Mouse (Mus musculus): ENCODE results near the gene Dennd5a. TPM values are rescaled to one million over a fixed set of nuclear protein-coding genes. Genes with fewer than 3 reads are reported as not detected.
"Not testable (repeated sequence)": the region's sequence is repeated elsewhere in the genome, so short reads cannot be mapped to it uniquely, and the experiment has no call there.

The Dennd5a gene
- polyA plus RNA-seq, 1 experiment from 2014 or later, result 13.8 TPM

DNA sequence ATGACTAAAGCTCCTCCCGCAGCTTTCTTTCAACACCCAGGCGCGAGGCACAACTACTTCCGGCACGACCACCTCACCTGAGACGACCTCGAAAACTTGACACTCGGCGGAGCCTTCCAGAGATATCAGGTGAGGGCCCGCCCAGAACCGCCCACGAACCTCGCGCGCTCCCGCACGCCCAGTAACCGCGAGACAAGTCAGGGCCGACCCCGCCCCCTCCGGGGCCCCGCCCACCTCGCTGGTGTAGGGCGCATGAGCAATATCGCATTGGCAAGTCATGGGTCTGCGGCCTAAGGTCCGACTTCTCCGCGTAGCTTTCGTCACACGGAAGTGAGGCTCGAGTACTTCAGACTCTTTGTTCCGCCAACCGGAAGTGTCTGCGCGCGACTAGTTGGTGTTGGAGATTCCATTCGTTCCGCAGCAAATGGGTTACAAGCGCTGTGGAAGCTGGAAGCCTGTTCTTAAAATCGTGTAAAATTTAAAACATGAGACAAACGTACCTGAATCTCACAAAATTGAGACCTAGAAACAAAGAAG lies 25.9 kb upstream of the Dennd5a start:
- ATAC-seq (ENCODE audit: low FRiP score, low TSS enrichment), result peak; percentile 99
- Histone ChIP-seq H3K27me3 (ENCODE audit: control insufficient read depth, insufficient read depth, low read length) (no peaks in the 10 kb centered on the region), H3K36me3 (ENCODE audit: control insufficient read depth, insufficient read depth, low read length) (0 out of 2 replicates have a peak, but pooled peaks cover 5% of the 10 kb centered on the region), H3K9ac (ENCODE audit: low read length) (peak overlapping the region; percentile 76), H3K9me3 (ENCODE audit: control insufficient read depth, low read length) (no peaks in the 10 kb centered on the region), H3K4me3 (ENCODE audit: low read depth, low read length) (peak overlapping the region; percentile 60), H3K4me1 (replicated peaks; ENCODE audit: control insufficient read depth, insufficient read depth) (no peaks in the 10 kb centered on the region), H3K27ac (replicated peaks) (peak overlapping the region; percentile 87), H3K4me2 (replicated peaks; ENCODE audit: low read depth) (peak overlapping the region; percentile 69)
- 0% methylated on average over 39 of the region's 43 CpGs for WGBS
- TF ChIP-seq CTCF (IDR thresholded peaks at IDR 0.05; ENCODE audit: low read depth) (0 out of 2 replicates have a peak, but pooled peaks have one; percentile 1), EP300 (optimal IDR thresholded peaks at IDR 0.05) (peak; percentile 8)
- DNase-seq (ENCODE audit: low spot score), result peak; percentile 100

DNA sequence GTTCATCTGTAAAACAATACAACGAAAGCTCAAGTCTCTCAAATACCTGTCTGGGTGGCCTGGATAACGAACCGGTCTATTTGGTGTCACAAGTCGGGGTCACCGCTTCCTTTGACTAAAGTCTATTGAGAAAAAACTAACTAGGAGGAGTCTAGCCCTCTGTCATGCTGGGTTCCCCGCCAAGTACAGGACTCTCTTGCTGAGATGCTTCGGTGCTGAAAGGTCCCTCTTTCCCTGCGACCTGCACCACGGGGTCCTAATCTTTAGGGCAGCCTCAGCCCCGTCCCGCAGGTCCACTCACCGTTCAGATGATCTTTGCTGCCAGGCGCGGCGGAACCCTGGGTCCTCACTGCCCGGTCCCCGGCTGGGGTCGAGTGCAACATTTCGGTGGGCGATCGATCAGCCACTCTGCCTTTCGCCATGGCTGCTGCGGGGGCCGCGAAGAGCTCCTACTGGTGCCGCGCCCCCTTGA lies 25.4 kb upstream of the Dennd5a start:
- ATAC-seq (ENCODE audit: low FRiP score, low TSS enrichment) (no peak), DNase-seq (ENCODE audit: low spot score) (peak; percentile 43)
- H3K4me2 ChIP-seq (replicated peaks; ENCODE audit: low read depth), result peak overlapping the region; percentile 69
- peak overlapping the region; percentile 76 for H3K9ac ChIP-seq (ENCODE audit: low read length)
- no peaks in the 10 kb centered on the region for H3K27me3 ChIP-seq (ENCODE audit: control insufficient read depth, insufficient read depth, low read length)
- under 1% methylated on average over 27 of the region's 27 CpGs for WGBS
- peak overlapping the region; percentile 60 for H3K4me3 ChIP-seq (ENCODE audit: low read depth, low read length)
- H3K36me3 ChIP-seq (ENCODE audit: control insufficient read depth, insufficient read depth, low read length), result 0 out of 2 replicates have a peak, but pooled peaks cover 5% of the 10 kb centered on the region
- H3K4me1 ChIP-seq (replicated peaks; ENCODE audit: control insufficient read depth, insufficient read depth), result no peaks in the 10 kb centered on the region
- no peaks in the 10 kb centered on the region for H3K9me3 ChIP-seq (ENCODE audit: control insufficient read depth, low read length)
- H3K27ac ChIP-seq (replicated peaks), result peak overlapping the region; percentile 81
- TF ChIP-seq EP300 (optimal IDR thresholded peaks at IDR 0.05) (no peak), CTCF (IDR thresholded peaks at IDR 0.05; ENCODE audit: low read depth) (no peak)

DNA sequence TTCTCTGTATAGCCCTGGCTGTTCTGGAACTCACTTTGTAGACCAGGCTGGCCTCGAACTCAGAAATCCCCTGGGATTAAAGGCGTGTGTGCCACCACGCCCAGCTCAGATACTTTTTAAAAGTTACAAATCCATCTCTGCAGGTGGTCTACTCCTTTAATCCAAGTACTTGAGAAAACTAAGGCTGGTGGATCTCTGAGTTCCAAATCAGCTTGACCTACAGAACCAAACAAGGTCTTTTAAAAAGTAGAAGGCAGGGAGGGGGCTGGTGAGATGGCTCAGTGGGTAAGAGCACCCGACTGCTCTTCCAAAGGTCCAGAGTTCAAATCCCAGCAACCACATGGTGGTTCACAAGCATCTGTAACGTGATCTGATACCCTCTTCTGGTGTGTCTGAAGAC lies 24.3 kb upstream of the Dennd5a start:
- 67% methylated on average over 5 of the region's 5 CpGs for WGBS
- H3K4me2 ChIP-seq (replicated peaks; ENCODE audit: low read depth); H3K4me3 ChIP-seq (ENCODE audit: low read depth, low read length): not testable (repeated sequence)

DNA sequence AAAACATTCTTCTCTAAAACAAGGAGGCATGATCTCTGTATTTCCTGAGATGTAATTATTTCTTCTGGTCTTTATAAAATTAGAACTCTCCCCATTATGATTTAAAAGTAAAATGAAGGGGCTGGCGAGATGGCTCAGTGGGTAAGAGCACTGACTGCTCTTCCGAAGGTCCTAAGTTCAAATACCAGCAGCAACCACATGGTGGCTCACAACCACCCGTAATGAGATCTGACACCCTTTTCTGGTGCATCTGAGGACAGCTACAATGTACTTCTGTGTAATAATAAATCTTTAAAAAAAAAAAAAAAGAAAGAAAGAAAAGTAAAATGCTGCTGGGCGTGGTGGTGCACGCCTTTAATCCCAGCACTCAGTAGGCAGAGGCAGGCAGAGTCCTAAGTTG lies 16.9 kb upstream of the Dennd5a start:
- WGBS, result 73% methylated on average over 5 of the region's 5 CpGs
- peak; percentile 62 for TF ChIP-seq CTCF (IDR thresholded peaks at IDR 0.05; ENCODE audit: low read depth)
- not testable (repeated sequence) for H3K4me2 ChIP-seq (replicated peaks; ENCODE audit: low read depth); H3K27me3 ChIP-seq (ENCODE audit: control insufficient read depth, insufficient read depth, low read length); H3K27ac ChIP-seq (replicated peaks); H3K4me1 ChIP-seq (replicated peaks; ENCODE audit: control insufficient read depth, insufficient read depth); ATAC-seq (ENCODE audit: low FRiP score, low TSS enrichment); H3K36me3 ChIP-seq (ENCODE audit: control insufficient read depth, insufficient read depth, low read length); H3K4me3 ChIP-seq (ENCODE audit: low read depth, low read length); H3K9me3 ChIP-seq (ENCODE audit: control insufficient read depth, low read length); H3K9ac ChIP-seq (ENCODE audit: low read length)
- DNase-seq (ENCODE audit: low spot score), result peak; percentile 26

More for the DNA sequence above, 24.3 kb upstream of the Dennd5a start:
- H3K27ac ChIP-seq (replicated peaks); H3K36me3 ChIP-seq (ENCODE audit: control insufficient read depth, insufficient read depth, low read length); H3K27me3 ChIP-seq (ENCODE audit: control insufficient read depth, insufficient read depth, low read length); H3K9me3 ChIP-seq (ENCODE audit: control insufficient read depth, low read length); ATAC-seq (ENCODE audit: low FRiP score, low TSS enrichment); H3K4me1 ChIP-seq (replicated peaks; ENCODE audit: control insufficient read depth, insufficient read depth); H3K9ac ChIP-seq (ENCODE audit: low read length); DNase-seq (ENCODE audit: low spot score): not testable (repeated sequence)

DNA sequence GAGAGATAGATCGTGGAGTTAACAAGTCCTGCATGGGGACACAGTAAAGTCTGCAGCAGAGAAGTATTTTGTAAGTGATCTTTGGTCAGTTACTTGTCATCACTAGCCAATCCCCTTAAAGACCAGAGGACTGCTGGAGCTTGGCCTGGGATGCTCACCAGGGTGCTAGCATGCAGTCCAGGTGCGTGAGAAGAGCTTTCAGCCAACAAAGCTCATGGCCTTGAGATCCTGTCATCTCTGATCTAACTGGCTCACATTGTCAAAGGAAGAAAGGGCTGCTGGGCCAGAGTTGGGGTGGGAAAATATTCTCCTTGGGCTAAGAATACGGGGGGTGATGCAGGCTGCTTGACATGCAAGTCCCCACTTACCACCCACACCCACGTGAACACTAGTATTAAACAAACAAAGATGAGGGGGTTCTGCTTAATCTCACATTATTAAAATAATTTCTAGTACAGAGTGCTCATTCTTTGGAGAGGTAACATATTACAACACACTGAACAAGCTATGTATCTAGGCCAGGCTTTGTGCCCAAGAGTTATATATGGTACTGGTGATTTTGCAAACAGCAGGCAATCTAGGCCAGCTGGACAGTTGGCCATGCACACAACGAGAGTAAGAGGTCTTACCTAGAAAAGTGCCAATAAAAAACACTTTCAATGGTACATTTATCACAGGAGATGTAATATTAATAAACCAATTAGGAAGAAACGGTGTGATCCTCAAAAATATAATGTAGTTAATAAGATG lies 15.9 kb upstream of the Dennd5a start:
- no peaks in the 10 kb centered on the region for H3K27me3 ChIP-seq (ENCODE audit: control insufficient read depth, insufficient read depth, low read length)
- no peak overlapping the region for H3K4me3 ChIP-seq (ENCODE audit: low read depth, low read length)
- no peak overlapping the region for H3K9ac ChIP-seq (ENCODE audit: low read length)
- no peak for DNase-seq (ENCODE audit: low spot score)
- no peak for ATAC-seq (ENCODE audit: low FRiP score, low TSS enrichment)
- H3K4me2 ChIP-seq (replicated peaks; ENCODE audit: low read depth), result no peak overlapping the region
- no peaks in the 10 kb centered on the region for H3K9me3 ChIP-seq (ENCODE audit: control insufficient read depth, low read length)
- TF ChIP-seq EP300 (optimal IDR thresholded peaks at IDR 0.05), result no peak
- TF ChIP-seq CTCF (IDR thresholded peaks at IDR 0.05; ENCODE audit: low read depth), result no peak
- H3K36me3 ChIP-seq (ENCODE audit: control insufficient read depth, insufficient read depth, low read length), result 0 out of 2 replicates have a peak, but pooled peaks cover 2% of the 10 kb centered on the region
- no peak overlapping the region for H3K27ac ChIP-seq (replicated peaks)
- WGBS, result 87% methylated on average over 6 of the region's 6 CpGs
- H3K4me1 ChIP-seq (replicated peaks; ENCODE audit: control insufficient read depth, insufficient read depth), result no peaks in the 10 kb centered on the region

DNA sequence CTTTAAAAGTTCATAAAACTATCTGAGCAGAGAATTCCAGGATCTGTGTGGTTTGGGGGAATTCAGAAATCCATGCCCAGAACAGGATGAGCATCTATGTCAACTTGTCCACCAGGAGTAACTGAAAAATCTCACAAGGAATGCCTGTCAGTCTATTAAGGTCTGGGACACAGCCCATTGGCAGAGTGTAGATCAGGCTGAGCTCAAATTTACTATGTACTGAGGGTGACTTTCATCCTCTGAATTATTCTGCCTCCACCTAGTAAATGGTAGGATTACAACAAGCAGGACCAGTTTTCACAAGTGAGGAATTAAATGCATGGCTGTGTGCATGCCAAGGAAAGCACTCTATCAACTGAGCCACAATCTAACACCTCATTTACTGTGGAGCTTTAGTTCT lies 9.3 kb upstream of the Dennd5a start:
- H3K9ac ChIP-seq (ENCODE audit: low read length), result no peak overlapping the region
- H3K27me3 ChIP-seq (ENCODE audit: control insufficient read depth, insufficient read depth, low read length), result no peaks in the 10 kb centered on the region
- ATAC-seq (ENCODE audit: low FRiP score, low TSS enrichment) (no peak), DNase-seq (ENCODE audit: low spot score) (no peak)
- TF ChIP-seq CTCF (IDR thresholded peaks at IDR 0.05; ENCODE audit: low read depth), result no peak
- TF ChIP-seq EP300 (optimal IDR thresholded peaks at IDR 0.05), result no peak
- no peak overlapping the region for H3K4me3 ChIP-seq (ENCODE audit: low read depth, low read length)
- no peak overlapping the region for H3K4me2 ChIP-seq (replicated peaks; ENCODE audit: low read depth)
- no peaks in the 10 kb centered on the region for H3K4me1 ChIP-seq (replicated peaks; ENCODE audit: control insufficient read depth, insufficient read depth)
- no peaks in the 10 kb centered on the region for H3K36me3 ChIP-seq (ENCODE audit: control insufficient read depth, insufficient read depth, low read length)
- H3K9me3 ChIP-seq (ENCODE audit: control insufficient read depth, low read length), result no peaks in the 10 kb centered on the region
- peak overlapping the region; percentile 61; the same call in 1 of the 2 replicates for H3K27ac ChIP-seq (replicated peaks)

Measured in stomach, postnatal 0 days (tissue).